Mouse (Mus musculus) fat pad, adult 2 months (tissue): ENCODE results near the gene Eps8.
A peak's percentile ranks its signal among the peaks of the same experiment; 100 is the strongest.
"Not testable (repeated sequence)": the region's sequence is repeated elsewhere in the genome, so short reads cannot be mapped to it uniquely, and the experiment has no call there.

Source experiments
- DNase-seq: peaks from one replicate; pipeline ENCODE4 v3.0.0-alpha.2; 2011; ENCODE audit warnings: low read depth, low spot score; ENCODE audit errors: extremely low read depth

Gene Eps8

GRCm38 (mm10) chr6:137492582-137492981 lies 162.1 kb downstream of the Eps8 start:
- no peak for DNase-seq

- no peak for DNase-seq
Measured at GRCm38 (mm10) chr6:137491659-137492058, 163.0 kb downstream of the Eps8 start.

- DNase-seq = no peak
Measured at GRCm38 (mm10) chr6:137490115-137490514, 164.6 kb downstream of the Eps8 start.

DNA sequence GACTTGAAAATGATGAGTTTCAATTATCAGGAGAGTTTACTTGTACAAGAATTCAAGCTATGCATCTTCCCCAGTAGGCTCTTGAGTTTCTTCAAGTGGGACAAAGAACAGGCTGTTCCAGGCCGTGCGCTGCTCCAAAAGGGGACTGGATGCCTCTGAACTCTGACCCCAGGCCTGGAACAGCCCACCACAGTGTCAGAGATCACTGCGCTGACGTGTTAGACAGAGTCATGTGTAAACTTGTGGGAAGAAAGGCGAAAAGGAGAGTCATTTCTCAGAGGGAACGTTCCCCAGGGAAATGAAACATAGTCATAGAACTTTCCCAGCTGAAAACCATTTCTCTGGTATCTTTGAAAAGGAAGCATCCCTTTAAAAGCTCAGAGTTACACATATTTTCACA lies 167.2 kb downstream of the Eps8 start:
- DNase-seq = no peak

GRCm38 (mm10) chr6:137482891-137483290 lies 171.8 kb downstream of the Eps8 start:
- no peak for DNase-seq

DNA sequence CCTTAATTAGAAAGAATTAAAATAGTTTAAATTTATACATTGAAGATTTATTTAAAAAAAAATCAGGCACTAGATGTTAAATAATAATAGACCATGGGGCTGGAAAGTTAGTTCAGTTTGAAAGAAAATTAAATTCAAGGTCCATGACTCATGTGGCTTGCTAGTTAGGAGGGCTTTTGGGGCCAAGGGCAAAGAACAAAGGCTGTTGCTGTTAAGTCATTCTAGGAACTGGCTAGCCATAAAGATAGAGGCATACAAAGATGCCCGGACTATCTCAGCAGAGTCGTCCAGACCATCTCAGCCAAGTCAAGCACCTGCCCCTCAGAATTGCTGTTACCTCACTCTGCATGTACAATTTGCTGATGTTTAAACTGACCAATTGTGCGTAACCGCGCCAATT lies 179.0 kb downstream of the Eps8 start:
- not testable (repeated sequence) for DNase-seq

GRCm38 (mm10) chr6:137473433-137473832 lies 181.2 kb downstream of the Eps8 start:
- DNase-seq = no peak

DNA sequence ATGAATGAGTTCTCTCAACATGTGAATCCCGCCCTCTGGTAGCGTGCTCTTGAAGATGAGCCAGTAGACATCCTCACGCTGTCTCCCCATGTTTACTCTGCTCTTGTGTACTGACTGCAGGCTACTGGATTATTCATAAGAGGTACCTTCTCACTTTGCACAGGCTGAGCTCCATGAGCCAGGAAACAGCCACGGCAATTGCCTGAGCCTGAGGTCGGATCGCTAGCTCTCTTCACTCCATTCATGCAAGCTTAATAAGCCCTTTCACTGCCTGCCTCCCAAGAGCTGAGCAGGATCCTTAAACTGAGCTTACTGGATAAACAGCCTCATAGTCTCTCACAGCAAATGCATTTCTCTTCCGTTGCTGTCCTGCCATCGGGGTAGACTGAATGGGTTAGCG lies 182.5 kb downstream of the Eps8 start:
- DNase-seq = no peak

DNA sequence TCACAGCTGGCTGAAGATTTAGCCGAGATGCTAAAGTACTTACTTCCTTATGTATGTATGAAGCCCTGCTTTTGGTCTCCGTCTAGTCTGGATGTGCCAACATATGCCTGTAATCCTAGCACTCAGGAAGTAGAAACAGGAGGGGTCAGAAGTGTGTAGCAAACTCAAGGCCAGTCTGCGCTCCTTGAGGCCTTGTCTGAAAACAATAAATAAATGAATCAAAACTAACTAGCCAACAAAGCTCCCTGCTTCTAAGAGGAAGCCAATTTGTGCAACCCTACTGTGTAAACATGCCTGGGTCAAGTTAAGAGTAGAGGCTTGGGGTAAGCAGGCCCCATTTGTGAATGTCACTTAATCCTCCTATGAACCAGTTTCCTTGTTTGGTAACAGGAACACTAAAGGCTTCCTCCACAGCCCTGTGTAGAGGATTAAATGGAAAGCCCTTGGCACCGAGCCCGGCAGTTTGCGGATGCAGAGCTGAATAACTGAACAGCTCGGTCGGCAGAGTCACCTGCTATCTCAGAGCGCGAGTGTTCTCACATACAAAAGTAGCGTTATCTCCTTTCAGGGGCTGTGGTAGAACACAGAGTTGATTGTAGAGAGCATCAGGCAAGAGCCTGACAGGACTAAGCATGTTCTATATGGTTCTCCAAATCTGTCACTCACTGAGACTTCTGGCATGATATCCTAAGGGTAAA lies 183.6 kb downstream of the Eps8 start:
- DNase-seq = peak; percentile 76

DNA sequence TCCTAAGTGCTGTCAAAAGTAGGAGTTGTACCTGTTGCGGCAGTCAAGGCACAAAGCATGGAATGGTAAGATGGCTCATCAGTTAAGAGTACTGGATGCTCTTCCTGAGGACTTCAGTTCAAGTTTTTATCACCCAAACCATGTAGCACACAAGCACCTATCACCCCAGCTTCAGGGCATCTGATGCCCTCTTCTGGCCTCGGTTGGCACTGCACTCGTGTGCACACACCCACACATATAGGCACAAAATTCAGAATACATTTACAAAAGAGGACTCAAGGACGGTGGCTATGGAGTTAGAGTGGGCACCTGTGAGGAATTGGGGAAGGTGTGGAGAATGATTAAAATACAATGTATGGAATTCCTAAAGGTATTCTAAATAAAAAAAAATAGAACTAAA lies 185.1 kb downstream of the Eps8 start:
- DNase-seq = no peak

DNA sequence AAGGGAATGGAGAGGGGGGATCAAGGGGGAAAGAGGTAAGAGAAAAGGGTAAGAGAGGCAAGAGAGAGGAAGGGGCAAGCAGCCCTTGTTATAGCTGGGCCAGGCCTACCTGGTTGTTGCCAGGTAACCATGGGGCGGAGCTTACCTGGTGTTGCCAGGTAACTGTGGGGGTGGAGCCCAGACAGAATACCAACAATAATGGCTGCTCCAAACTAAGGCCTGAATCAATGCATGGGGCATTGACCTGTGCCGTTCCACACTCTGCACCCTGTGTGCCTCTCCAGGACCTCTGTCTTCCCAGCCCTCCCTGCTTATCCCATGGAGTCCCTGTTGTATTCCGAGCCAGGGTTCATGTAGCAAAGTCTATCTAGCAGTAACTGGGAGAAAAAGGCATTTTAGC lies 187.0 kb downstream of the Eps8 start:
- DNase-seq = no peak

DNA sequence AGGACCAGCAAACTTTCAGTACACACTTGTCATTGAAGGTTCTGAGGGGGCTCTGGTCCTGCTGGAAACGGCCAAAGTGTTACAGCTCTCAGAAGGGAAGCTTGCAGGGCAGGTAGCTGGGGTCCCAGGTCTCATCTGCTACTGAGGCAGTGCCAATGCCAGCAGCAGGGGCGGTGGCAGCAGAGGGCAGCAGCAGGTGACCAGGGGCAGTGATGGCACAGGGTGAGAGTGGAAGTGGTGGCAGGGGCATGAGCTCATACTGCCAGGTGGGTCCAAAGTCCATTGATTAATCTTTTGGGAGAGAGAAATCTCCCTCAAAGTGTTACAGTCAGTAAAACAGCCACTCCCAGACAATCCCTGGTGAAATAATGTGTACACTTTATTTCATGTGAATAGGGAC lies 188.4 kb downstream of the Eps8 start:
- DNase-seq = no peak

- no peak for DNase-seq
Measured at GRCm38 (mm10) chr6:137465253-137465652, 189.4 kb downstream of the Eps8 start.

GRCm38 (mm10) chr6:137463771-137464170 lies 190.9 kb downstream of the Eps8 start:
- no peak for DNase-seq

GRCm38 (mm10) chr6:137458136-137458535 lies 196.5 kb downstream of the Eps8 start:
- DNase-seq = no peak

GRCm38 (mm10) chr6:137457210-137457609 lies 197.5 kb downstream of the Eps8 start:
- no peak for DNase-seq

- no peak for DNase-seq
Measured at GRCm38 (mm10) chr6:137456064-137456463, 198.6 kb downstream of the Eps8 start.

DNA sequence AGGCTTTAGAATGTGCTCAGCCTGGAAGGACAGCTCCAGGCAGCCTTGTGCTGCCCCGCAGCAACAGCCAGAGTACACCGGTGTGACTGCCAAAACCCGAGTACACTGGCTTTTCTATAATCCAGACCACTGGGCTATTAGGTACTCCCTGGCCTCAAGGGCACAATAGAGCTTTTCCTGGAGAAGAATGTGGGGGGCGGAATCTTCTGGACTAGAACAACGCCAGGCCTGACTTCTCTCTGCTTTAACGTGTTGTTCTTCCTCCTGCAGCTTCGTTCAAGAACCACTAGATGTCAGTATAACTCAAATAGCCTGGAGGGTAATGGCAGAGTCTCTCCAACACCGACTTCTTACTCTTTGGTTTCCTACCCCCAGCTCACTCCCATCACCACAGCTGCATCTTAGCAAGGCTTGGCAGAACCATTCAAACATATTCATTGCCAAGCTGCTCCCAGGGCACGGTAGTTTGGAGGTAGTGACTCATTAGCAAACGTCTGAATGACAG lies 199.1 kb downstream of the Eps8 start:
- no peak for DNase-seq

DNA sequence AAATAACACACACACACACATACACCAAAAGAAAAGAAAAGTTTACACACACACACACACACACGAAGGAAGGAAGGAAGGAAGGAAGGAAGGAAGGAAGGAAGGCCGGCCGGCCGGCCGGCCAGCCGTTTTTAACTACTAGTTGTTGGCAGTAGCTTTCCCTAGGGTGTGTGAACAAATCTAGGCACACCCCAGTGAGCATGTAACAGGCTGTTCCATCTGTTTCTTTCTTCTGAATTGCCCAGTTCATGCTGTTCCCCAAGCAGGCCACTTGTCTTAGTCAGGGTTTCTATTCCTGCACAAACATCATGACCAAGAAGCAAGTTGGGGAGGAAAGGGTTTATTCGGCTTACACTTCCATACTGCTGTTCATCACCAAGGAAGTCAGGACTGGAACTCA lies 208.6 kb downstream of the Eps8 start:
- not testable (repeated sequence) for DNase-seq

GRCm38 (mm10) chr6:137443089-137443488 lies 211.6 kb downstream of the Eps8 start:
- DNase-seq = no peak

DNA sequence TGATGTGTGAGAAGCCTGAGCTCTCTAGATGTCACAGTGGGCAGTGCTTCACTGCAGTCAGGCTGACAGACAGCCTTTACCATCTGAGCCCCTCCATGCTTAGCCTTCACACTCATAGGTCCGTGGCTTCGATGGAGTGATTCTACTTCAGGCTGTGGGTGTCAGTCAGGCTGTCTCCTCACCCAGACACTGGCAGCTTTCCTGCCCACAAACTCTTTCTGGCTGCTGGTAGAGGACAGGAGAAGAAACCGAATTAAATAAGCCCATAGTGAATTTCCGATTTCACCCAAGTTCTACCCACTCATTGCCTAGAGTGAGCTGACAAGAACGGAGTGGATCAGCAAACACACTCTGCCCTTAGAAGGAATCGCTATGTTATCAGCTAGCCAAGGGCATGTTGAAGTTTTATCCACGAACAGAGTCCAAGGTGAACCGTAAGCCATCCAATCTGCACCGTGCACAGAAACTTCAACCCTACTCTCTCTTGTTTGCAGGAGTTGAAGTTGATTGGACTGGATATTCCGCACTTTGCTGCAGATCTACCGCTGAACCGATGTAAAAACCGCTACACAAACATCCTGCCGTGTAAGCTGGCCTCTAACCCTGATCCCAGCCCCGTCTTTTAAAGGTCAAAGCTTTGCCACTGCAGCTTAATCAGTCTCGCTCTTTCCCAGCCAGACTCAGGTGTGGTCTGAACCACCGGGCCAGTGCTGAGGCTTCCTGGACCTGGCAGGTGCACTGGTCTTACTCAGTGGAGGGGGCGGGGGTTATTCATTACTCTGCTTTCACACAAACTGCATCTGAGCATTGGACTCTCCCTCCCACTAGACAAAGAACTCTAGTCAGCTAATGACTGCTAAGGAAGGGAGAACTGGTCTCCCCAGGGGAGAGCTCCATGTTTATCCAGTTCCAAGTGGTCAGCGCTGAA lies 213.9 kb downstream of the Eps8 start:
- DNase-seq = no peak
